Mouse (Mus musculus): ENCODE data around the gene Zglp1. TPM values are rescaled to one million over a fixed set of nuclear protein-coding genes. Genes with fewer than 3 reads are reported as not detected.

Zglp1 gene
- total and polyA plus RNA-seq, 2 experiments: 0.39 TPM; not detected in 1

DNA sequence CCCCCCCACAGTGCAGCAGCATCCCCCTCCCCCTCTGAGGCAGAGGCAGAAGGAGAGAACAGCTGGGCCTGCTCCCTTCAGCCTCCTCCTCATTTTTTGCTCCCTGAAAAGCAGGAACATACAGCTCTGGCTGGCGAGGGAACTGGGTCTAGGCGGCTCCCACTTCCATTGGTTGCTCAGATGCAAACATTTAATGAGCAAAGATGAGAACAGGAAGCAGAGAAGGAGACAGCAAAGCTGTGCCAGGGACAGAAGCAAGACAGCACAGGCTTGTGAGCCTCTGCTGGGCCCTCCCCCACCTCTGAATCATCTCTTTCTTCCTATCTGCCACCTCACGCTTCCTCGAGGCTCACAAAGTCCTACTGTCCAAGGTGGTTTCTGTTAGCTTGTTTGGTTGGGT, 25.6 kb downstream of the Zglp1 start:
- no peak overlapping the region for H3K27ac ChIP-seq (replicated peaks; ENCODE audit: insufficient read depth, low read depth, low read length)
- 63% methylated on average over 4 of the region's 4 CpGs for WGBS
- no peaks in the 10 kb centered on the region for H3K79me2 ChIP-seq (ENCODE audit: control insufficient read depth, insufficient read depth, low read length)
- H3K36me3 ChIP-seq (ENCODE audit: control insufficient read depth, insufficient read depth, low read length): no peaks in the 10 kb centered on the region
- no peak overlapping the region for H3K9ac ChIP-seq (ENCODE audit: low read depth, low read length)
- DNase-seq (ENCODE audit: extremely low read depth, low read depth, low spot score): no peak
- TF ChIP-seq POLR2A (IDR thresholded peaks at IDR 0.05; ENCODE audit: extremely low read depth, insufficient read depth, low read length) (no peak), CTCF (IDR thresholded peaks at IDR 0.05; ENCODE audit: low read depth, low read length) (no peak)
- no peak overlapping the region for H3K4me3 ChIP-seq (ENCODE audit: insufficient read depth, low read depth, low read length)
- H3K27me3 ChIP-seq (ENCODE audit: control insufficient read depth, insufficient read depth, low read length): peaks cover 19% of the 10 kb centered on the region
- 0 out of 2 replicates have a peak, but pooled peaks cover 2% of the 10 kb centered on the region for H3K4me1 ChIP-seq (ENCODE audit: control insufficient read depth, insufficient read depth, low read length)

DNA sequence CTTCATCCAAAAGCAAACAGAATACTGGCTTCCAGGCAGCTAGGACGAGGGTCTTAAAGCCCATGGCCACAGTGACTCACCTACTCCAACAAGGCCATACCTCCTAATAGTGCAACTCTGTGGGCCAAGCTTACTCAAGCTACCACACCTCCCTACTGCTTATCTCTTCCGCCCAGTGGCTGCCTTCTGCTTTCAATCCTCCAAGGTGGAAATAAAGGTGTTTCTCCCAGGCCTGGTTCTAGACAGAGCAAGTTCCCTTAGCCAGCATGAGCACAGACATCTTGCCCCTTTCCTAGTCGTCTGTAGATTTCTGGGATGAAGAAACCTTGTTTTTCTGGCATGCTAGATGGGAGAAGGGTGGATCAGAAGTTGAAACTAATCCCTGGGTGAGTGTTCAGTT, 27.1 kb downstream of the Zglp1 start:
- WGBS: 78% methylated on average over 3 of the region's 3 CpGs
- Histone ChIP-seq H3K4me3 (ENCODE audit: insufficient read depth, low read depth, low read length) (no peak overlapping the region), H3K27ac (replicated peaks; ENCODE audit: insufficient read depth, low read depth, low read length) (no peak overlapping the region), H3K4me1 (ENCODE audit: control insufficient read depth, insufficient read depth, low read length) (peaks cover 5% of the 10 kb centered on the region; the same call in 1 of the 2 replicates), H3K36me3 (ENCODE audit: control insufficient read depth, insufficient read depth, low read length) (no peaks in the 10 kb centered on the region), H3K79me2 (ENCODE audit: control insufficient read depth, insufficient read depth, low read length) (no peaks in the 10 kb centered on the region), H3K9ac (ENCODE audit: low read depth, low read length) (no peak overlapping the region), H3K27me3 (ENCODE audit: control insufficient read depth, insufficient read depth, low read length) (peaks cover 28% of the 10 kb centered on the region)
- no peak for DNase-seq (ENCODE audit: extremely low read depth, low read depth, low spot score)
- TF ChIP-seq POLR2A (IDR thresholded peaks at IDR 0.05; ENCODE audit: extremely low read depth, insufficient read depth, low read length) (no peak), CTCF (IDR thresholded peaks at IDR 0.05; ENCODE audit: low read depth, low read length) (no peak)

DNA sequence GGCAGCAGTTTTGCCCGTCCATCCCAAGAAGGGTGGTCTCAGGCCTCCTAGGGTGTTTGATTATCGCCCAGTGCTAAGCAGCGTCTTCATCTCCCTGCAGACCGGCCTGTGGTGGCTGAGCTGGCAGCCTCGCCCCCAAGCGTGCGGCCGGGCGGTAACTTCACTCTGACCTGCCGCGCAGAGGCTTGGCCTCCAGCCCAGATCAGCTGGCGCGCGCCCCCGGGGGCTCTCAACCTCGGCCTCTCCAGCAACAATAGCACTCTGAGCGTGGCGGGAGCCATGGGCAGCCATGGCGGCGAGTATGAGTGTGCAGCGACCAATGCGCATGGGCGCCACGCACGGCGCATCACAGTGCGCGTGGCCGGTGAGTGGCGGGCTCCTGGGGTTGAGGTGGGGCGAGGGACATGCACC, 29.4 kb downstream of the Zglp1 start:
- H3K27me3 ChIP-seq (ENCODE audit: control insufficient read depth, insufficient read depth, low read length): peaks cover 30% of the 10 kb centered on the region

DNA sequence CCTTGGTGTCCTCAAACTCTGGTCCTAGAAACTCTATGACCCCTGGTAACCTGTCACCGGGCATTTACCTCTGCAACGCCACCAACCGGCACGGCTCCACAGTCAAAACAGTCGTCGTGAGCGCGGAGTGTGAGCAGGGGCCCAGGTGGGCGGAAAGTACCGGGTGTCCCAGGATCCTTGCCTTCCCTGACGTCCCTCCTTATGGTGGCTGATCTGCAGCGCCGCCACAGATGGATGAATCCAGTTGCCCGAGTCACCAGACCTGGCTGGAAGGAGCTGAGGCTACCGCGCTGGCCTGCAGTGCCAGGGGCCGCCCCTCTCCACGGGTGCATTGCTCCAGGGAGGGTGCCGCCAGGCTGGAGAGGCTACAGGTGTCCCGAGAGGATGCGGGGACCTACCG, 30.2 kb downstream of the Zglp1 start:
- WGBS: 5% methylated on average over 22 of the region's 22 CpGs
- Histone ChIP-seq H3K4me3 (ENCODE audit: insufficient read depth, low read depth, low read length) (no peak overlapping the region), H3K27me3 (ENCODE audit: control insufficient read depth, insufficient read depth, low read length) (peaks cover 30% of the 10 kb centered on the region), H3K4me1 (ENCODE audit: control insufficient read depth, insufficient read depth, low read length) (peaks cover 9% of the 10 kb centered on the region; the same call in 1 of the 2 replicates), H3K79me2 (ENCODE audit: control insufficient read depth, insufficient read depth, low read length) (no peaks in the 10 kb centered on the region), H3K9ac (ENCODE audit: low read depth, low read length) (no peak overlapping the region), H3K36me3 (ENCODE audit: control insufficient read depth, insufficient read depth, low read length) (no peaks in the 10 kb centered on the region), H3K27ac (replicated peaks; ENCODE audit: insufficient read depth, low read depth, low read length) (no peak overlapping the region)
- TF ChIP-seq CTCF (IDR thresholded peaks at IDR 0.05; ENCODE audit: low read depth, low read length) (no peak), POLR2A (IDR thresholded peaks at IDR 0.05; ENCODE audit: extremely low read depth, insufficient read depth, low read length) (no peak)
- DNase-seq (ENCODE audit: extremely low read depth, low read depth, low spot score): no peak

More for the DNA sequence above, 29.4 kb downstream of the Zglp1 start:
- H3K4me3 ChIP-seq (ENCODE audit: insufficient read depth, low read depth, low read length): no peak overlapping the region
- no peaks in the 10 kb centered on the region for H3K36me3 ChIP-seq (ENCODE audit: control insufficient read depth, insufficient read depth, low read length)
- DNase-seq (ENCODE audit: extremely low read depth, low read depth, low spot score): no peak
- H3K4me1 ChIP-seq (ENCODE audit: control insufficient read depth, insufficient read depth, low read length): peaks cover 9% of the 10 kb centered on the region; the same call in 1 of the 2 replicates
- H3K9ac ChIP-seq (ENCODE audit: low read depth, low read length): no peak overlapping the region
- no peak overlapping the region for H3K27ac ChIP-seq (replicated peaks; ENCODE audit: insufficient read depth, low read depth, low read length)
- H3K79me2 ChIP-seq (ENCODE audit: control insufficient read depth, insufficient read depth, low read length): no peaks in the 10 kb centered on the region
- WGBS: 9% methylated on average over 31 of the region's 31 CpGs
- no peak for TF ChIP-seq POLR2A (IDR thresholded peaks at IDR 0.05; ENCODE audit: extremely low read depth, insufficient read depth, low read length)
- no peak for TF ChIP-seq CTCF (IDR thresholded peaks at IDR 0.05; ENCODE audit: low read depth, low read length)

DNA sequence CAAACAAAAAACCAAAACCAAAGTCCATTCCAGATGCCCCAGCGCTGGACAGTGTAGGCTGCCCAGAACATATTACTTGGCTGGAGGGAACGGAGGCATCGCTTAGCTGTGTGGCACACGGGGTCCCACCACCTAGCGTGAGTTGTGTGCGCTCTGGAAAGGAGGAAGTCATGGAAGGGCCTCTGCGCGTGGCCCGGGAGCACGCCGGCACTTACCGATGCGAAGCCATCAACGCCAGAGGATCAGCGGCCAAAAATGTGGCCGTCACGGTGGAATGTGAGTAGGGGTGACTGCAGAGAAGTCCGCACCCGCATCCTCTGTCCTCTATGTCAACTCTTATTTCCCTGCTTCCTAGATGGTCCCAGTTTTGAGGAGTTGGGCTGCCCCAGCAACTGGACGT, 30.7 kb downstream of the Zglp1 start:
- TF ChIP-seq CTCF (IDR thresholded peaks at IDR 0.05; ENCODE audit: low read depth, low read length): no peak
- Histone ChIP-seq H3K4me3 (ENCODE audit: insufficient read depth, low read depth, low read length) (no peak overlapping the region), H3K27ac (replicated peaks; ENCODE audit: insufficient read depth, low read depth, low read length) (no peak overlapping the region), H3K79me2 (ENCODE audit: control insufficient read depth, insufficient read depth, low read length) (no peaks in the 10 kb centered on the region), H3K9ac (ENCODE audit: low read depth, low read length) (no peak overlapping the region), H3K4me1 (ENCODE audit: control insufficient read depth, insufficient read depth, low read length) (peaks cover 13% of the 10 kb centered on the region; the same call in 1 of the 2 replicates), H3K27me3 (ENCODE audit: control insufficient read depth, insufficient read depth, low read length) (peaks cover 30% of the 10 kb centered on the region), H3K36me3 (ENCODE audit: control insufficient read depth, insufficient read depth, low read length) (no peaks in the 10 kb centered on the region)
- 9% methylated on average over 20 of the region's 20 CpGs for WGBS
- no peak for DNase-seq (ENCODE audit: extremely low read depth, low read depth, low spot score)

DNA sequence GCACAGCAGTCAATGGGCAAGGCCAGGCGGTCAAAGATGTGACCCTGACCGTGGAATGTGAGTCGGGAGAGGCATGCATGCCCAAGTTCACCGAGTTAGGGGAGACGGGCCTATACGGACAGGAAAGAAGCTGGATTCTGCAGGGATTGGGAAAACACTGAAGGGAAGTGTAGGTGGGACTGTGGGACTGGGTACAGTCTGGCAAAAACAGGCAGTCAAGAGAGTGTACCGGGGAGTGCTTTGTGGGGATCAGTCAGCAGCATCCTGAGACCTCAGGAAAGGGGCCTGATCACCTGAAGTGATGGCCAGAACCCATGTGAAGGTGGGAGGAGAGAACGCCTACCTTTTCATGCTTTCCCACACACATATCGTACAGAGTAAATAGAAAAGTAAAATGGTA, 31.3 kb downstream of the Zglp1 start:
- Histone ChIP-seq H3K36me3 (ENCODE audit: control insufficient read depth, insufficient read depth, low read length) (no peaks in the 10 kb centered on the region), H3K27ac (replicated peaks; ENCODE audit: insufficient read depth, low read depth, low read length) (no peak overlapping the region), H3K27me3 (ENCODE audit: control insufficient read depth, insufficient read depth, low read length) (peaks cover 30% of the 10 kb centered on the region), H3K4me3 (ENCODE audit: insufficient read depth, low read depth, low read length) (no peak overlapping the region), H3K4me1 (ENCODE audit: control insufficient read depth, insufficient read depth, low read length) (peaks cover 16% of the 10 kb centered on the region; the same call in 1 of the 2 replicates), H3K9ac (ENCODE audit: low read depth, low read length) (no peak overlapping the region), H3K79me2 (ENCODE audit: control insufficient read depth, insufficient read depth, low read length) (no peaks in the 10 kb centered on the region)
- WGBS: 37% methylated on average over 9 of the region's 9 CpGs
- DNase-seq (ENCODE audit: extremely low read depth, low read depth, low spot score): no peak
- TF ChIP-seq POLR2A (IDR thresholded peaks at IDR 0.05; ENCODE audit: extremely low read depth, insufficient read depth, low read length): no peak
- no peak for TF ChIP-seq CTCF (IDR thresholded peaks at IDR 0.05; ENCODE audit: low read depth, low read length)
